Mouse (Mus musculus): ENCODE data around the gene Dab1. TPM values are rescaled to one million over a fixed set of nuclear protein-coding genes. Genes with fewer than 3 reads are reported as not detected.

Dab1 gene
- total and polyA plus RNA-seq, 2 experiments: 0.02 to 0.09 TPM

GRCm38 (mm10) chr4:103714991-103715390, 95.8 kb downstream of the Dab1 start:
- no peaks in the 10 kb centered on the region for H3K27me3 ChIP-seq (ENCODE audit: control insufficient read depth, insufficient read depth, low read length)
- TF ChIP-seq CTCF (IDR thresholded peaks at IDR 0.05; ENCODE audit: low read depth, low read length) (no peak), POLR2A (IDR thresholded peaks at IDR 0.05; ENCODE audit: extremely low read depth, insufficient read depth, low read length) (no peak)
- H3K4me3 ChIP-seq (ENCODE audit: insufficient read depth, low read depth, low read length): no peak overlapping the region
- no peaks in the 10 kb centered on the region for H3K79me2 ChIP-seq (ENCODE audit: control insufficient read depth, insufficient read depth, low read length)
- WGBS: 62% methylated on average over 7 of the region's 7 CpGs
- H3K4me1 ChIP-seq (ENCODE audit: control insufficient read depth, insufficient read depth, low read length): no peaks in the 10 kb centered on the region
- no peak overlapping the region for H3K27ac ChIP-seq (replicated peaks; ENCODE audit: insufficient read depth, low read depth, low read length)
- H3K36me3 ChIP-seq (ENCODE audit: control insufficient read depth, insufficient read depth, low read length): no peaks in the 10 kb centered on the region
- DNase-seq (ENCODE audit: extremely low read depth, low read depth, low spot score): no peak
- no peak overlapping the region for H3K9ac ChIP-seq (ENCODE audit: low read depth, low read length)

- WGBS: 81% methylated on average over 4 of the region's 4 CpGs
These were observed 96.4 kb downstream of the Dab1 start for GRCm38 (mm10) chr4:103715568-103715967.

DNA sequence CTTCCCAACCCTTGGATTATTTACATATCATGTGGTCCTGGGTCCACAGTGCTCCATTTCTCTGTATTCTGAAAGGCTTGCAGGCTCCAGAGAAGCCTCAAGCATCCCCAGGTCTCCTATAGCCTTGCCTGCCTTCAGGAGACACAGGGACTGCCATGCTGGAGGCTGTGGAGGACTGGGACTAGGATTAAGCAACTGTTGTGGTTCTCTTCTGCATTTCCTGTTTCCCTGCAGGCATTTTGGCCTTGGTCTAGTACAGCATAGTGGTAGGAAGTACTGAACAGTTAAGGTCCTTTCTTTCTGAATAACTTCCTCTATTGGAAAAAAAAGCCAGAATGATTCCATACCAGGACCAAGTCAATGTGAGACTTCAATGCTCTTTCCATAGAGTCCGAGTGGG, 103.6 kb downstream of the Dab1 start:
- WGBS: 89% methylated on average over 1 of the region's 1 CpGs
- Histone ChIP-seq H3K27ac (replicated peaks; ENCODE audit: insufficient read depth, low read depth, low read length) (no peak overlapping the region), H3K27me3 (ENCODE audit: control insufficient read depth, insufficient read depth, low read length) (no peaks in the 10 kb centered on the region), H3K4me1 (ENCODE audit: control insufficient read depth, insufficient read depth, low read length) (no peaks in the 10 kb centered on the region), H3K4me3 (ENCODE audit: insufficient read depth, low read depth, low read length) (no peak overlapping the region), H3K9ac (ENCODE audit: low read depth, low read length) (no peak overlapping the region), H3K36me3 (ENCODE audit: control insufficient read depth, insufficient read depth, low read length) (no peaks in the 10 kb centered on the region), H3K79me2 (ENCODE audit: control insufficient read depth, insufficient read depth, low read length) (no peaks in the 10 kb centered on the region)
- TF ChIP-seq POLR2A (IDR thresholded peaks at IDR 0.05; ENCODE audit: extremely low read depth, insufficient read depth, low read length) (no peak), CTCF (IDR thresholded peaks at IDR 0.05; ENCODE audit: low read depth, low read length) (no peak)
- no peak for DNase-seq (ENCODE audit: extremely low read depth, low read depth, low spot score)

More at GRCm38 (mm10) chr4:103715568-103715967, 96.4 kb downstream of the Dab1 start:
- no peak for TF ChIP-seq CTCF (IDR thresholded peaks at IDR 0.05; ENCODE audit: low read depth, low read length)
- TF ChIP-seq POLR2A (IDR thresholded peaks at IDR 0.05; ENCODE audit: extremely low read depth, insufficient read depth, low read length): no peak
- DNase-seq (ENCODE audit: extremely low read depth, low read depth, low spot score): no peak
- no peak overlapping the region for H3K9ac ChIP-seq (ENCODE audit: low read depth, low read length)
- H3K79me2 ChIP-seq (ENCODE audit: control insufficient read depth, insufficient read depth, low read length): no peaks in the 10 kb centered on the region
- H3K4me1 ChIP-seq (ENCODE audit: control insufficient read depth, insufficient read depth, low read length): no peaks in the 10 kb centered on the region
- H3K27me3 ChIP-seq (ENCODE audit: control insufficient read depth, insufficient read depth, low read length): no peaks in the 10 kb centered on the region
- H3K4me3 ChIP-seq (ENCODE audit: insufficient read depth, low read depth, low read length): no peak overlapping the region
- no peaks in the 10 kb centered on the region for H3K36me3 ChIP-seq (ENCODE audit: control insufficient read depth, insufficient read depth, low read length)
- no peak overlapping the region for H3K27ac ChIP-seq (replicated peaks; ENCODE audit: insufficient read depth, low read depth, low read length)

DNA sequence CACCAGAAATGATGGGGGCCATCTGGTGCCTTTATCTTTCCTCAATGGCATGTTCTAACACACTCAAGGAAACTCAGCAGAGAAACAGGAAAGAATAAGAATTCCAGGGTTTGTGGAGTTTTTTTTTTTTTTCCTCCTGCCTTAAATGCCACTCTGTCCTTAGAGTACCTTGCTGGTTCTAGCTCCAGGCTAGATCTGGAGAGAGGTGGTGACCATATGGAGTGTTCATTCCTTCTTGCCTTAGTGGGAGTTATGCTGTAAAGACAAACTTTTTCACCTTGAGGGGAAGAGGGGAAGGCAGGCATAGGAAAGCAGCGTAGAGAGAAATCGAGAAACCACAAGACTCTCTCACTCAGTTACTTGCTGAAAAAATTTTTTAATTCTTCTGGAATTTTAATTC, 107.3 kb downstream of the Dab1 start:
- no peaks in the 10 kb centered on the region for H3K4me1 ChIP-seq (ENCODE audit: control insufficient read depth, insufficient read depth, low read length)
- no peak overlapping the region for H3K9ac ChIP-seq (ENCODE audit: low read depth, low read length)
- no peaks in the 10 kb centered on the region for H3K36me3 ChIP-seq (ENCODE audit: control insufficient read depth, insufficient read depth, low read length)
- TF ChIP-seq CTCF (IDR thresholded peaks at IDR 0.05; ENCODE audit: low read depth, low read length): no peak
- no peak for TF ChIP-seq POLR2A (IDR thresholded peaks at IDR 0.05; ENCODE audit: extremely low read depth, insufficient read depth, low read length)
- no peak overlapping the region for H3K4me3 ChIP-seq (ENCODE audit: insufficient read depth, low read depth, low read length)
- H3K79me2 ChIP-seq (ENCODE audit: control insufficient read depth, insufficient read depth, low read length): no peaks in the 10 kb centered on the region
- H3K27ac ChIP-seq (replicated peaks; ENCODE audit: insufficient read depth, low read depth, low read length): no peak overlapping the region
- no peak for DNase-seq (ENCODE audit: extremely low read depth, low read depth, low spot score)
- WGBS: 90% methylated on average over 2 of the region's 2 CpGs
- H3K27me3 ChIP-seq (ENCODE audit: control insufficient read depth, insufficient read depth, low read length): no peaks in the 10 kb centered on the region

DNA sequence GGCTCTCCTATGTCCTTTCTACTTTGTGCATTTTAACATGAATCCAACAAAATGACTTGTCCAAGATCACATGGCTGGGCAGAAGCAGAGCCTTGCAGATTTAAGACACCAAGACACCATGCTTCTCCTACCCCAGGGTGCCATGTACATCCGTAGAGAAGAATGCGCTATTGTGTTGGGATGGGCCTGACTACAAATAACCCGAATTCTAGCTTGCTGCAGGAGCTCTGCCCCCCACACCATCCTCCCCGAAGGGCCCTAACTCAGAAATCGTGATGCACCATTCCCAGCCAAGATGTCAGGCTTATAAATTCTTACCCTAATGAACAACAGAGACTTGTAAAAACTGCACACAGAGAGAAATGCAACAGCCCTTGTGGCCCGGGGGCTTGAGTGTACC, 118.0 kb downstream of the Dab1 start:
- 78% methylated on average over 6 of the region's 6 CpGs for WGBS
- no peak for DNase-seq (ENCODE audit: extremely low read depth, low read depth, low spot score)
- TF ChIP-seq CTCF (IDR thresholded peaks at IDR 0.05; ENCODE audit: low read depth, low read length) (no peak), POLR2A (IDR thresholded peaks at IDR 0.05; ENCODE audit: extremely low read depth, insufficient read depth, low read length) (no peak)
- H3K79me2 ChIP-seq (ENCODE audit: control insufficient read depth, insufficient read depth, low read length): no peaks in the 10 kb centered on the region
- no peak overlapping the region for H3K27ac ChIP-seq (replicated peaks; ENCODE audit: insufficient read depth, low read depth, low read length)
- no peaks in the 10 kb centered on the region for H3K36me3 ChIP-seq (ENCODE audit: control insufficient read depth, insufficient read depth, low read length)
- H3K4me3 ChIP-seq (ENCODE audit: insufficient read depth, low read depth, low read length): no peak overlapping the region
- H3K9ac ChIP-seq (ENCODE audit: low read depth, low read length): no peak overlapping the region
- H3K4me1 ChIP-seq (ENCODE audit: control insufficient read depth, insufficient read depth, low read length): no peaks in the 10 kb centered on the region
- no peaks in the 10 kb centered on the region for H3K27me3 ChIP-seq (ENCODE audit: control insufficient read depth, insufficient read depth, low read length)

GRCm38 (mm10) chr4:103751249-103751855, 132.2 kb downstream of the Dab1 start:
- WGBS: 45% methylated on average over 4 of the region's 4 CpGs
- Histone ChIP-seq H3K36me3 (ENCODE audit: control insufficient read depth, insufficient read depth, low read length) (no peaks in the 10 kb centered on the region), H3K27me3 (ENCODE audit: control insufficient read depth, insufficient read depth, low read length) (no peaks in the 10 kb centered on the region), H3K4me3 (ENCODE audit: insufficient read depth, low read depth, low read length) (no peak overlapping the region), H3K27ac (replicated peaks; ENCODE audit: insufficient read depth, low read depth, low read length) (no peak overlapping the region), H3K9ac (ENCODE audit: low read depth, low read length) (no peak overlapping the region), H3K4me1 (ENCODE audit: control insufficient read depth, insufficient read depth, low read length) (no peaks in the 10 kb centered on the region), H3K79me2 (ENCODE audit: control insufficient read depth, insufficient read depth, low read length) (no peaks in the 10 kb centered on the region)
- no peak for DNase-seq (ENCODE audit: extremely low read depth, low read depth, low spot score)
- TF ChIP-seq POLR2A (IDR thresholded peaks at IDR 0.05; ENCODE audit: extremely low read depth, insufficient read depth, low read length): no peak
- TF ChIP-seq CTCF (IDR thresholded peaks at IDR 0.05; ENCODE audit: low read depth, low read length): no peak
